Mouse (Mus musculus): ENCODE data around the gene Fmnl1. TPM values are rescaled to one million over a fixed set of nuclear protein-coding genes. Genes with fewer than 3 reads are reported as not detected.
A peak's percentile ranks its signal among the peaks of the same experiment; 100 is the strongest.

Gene Fmnl1
- polyA plus RNA-seq (2015; fragmentation: Nextera tagmentation; extraction: Ambion mirVana) = 8.6 and 10.8 TPM in 2 replicates

- peak within 1 kb of the TSS; percentile 76 for H3K9ac ChIP-seq (replicated peaks)
- peaks cover 29% of the 10 kb centered on the region for H3K27me3 ChIP-seq (replicated peaks)
- H3K4me1 ChIP-seq = peaks cover 55% of the 10 kb centered on the region
- ATAC-seq (ENCODE audit: low FRiP score) = peak; percentile 78
- no peaks in the 10 kb centered on the region for H3K36me3 ChIP-seq
- H3K9me3 ChIP-seq (replicated peaks) = no peaks in the 10 kb centered on the region
- WGBS = under 1% methylated on average over 70 of the region's 84 CpGs
- H3K27ac ChIP-seq (replicated peaks) = peak within 1 kb of the TSS; percentile 71
- H3K4me2 ChIP-seq = peak within 1 kb of the TSS; percentile 85
- H3K4me3 ChIP-seq (replicated peaks) = peak within 1 kb of the TSS; percentile 71
These were observed at the start of gene Fmnl1 for GRCm38 (mm10) chr11:103170494-103171285. TSS of gene Fmnl1 (plus strand) at chr11:103171107.

GRCm38 (mm10) chr11:103131701-103132575 is 39.0 kb upstream of the Fmnl1 start, which contains the start of gene Hexim2:
TSS of gene Hexim2 (plus strand) at chr11:103132429.
- no peaks in the 10 kb centered on the region for H3K9me3 ChIP-seq (replicated peaks)
- peak within 1 kb of the TSS; percentile 99 for H3K27ac ChIP-seq (replicated peaks)
- peak within 1 kb of the TSS; percentile 85 for H3K4me2 ChIP-seq
- H3K9ac ChIP-seq (replicated peaks) = peak within 1 kb of the TSS; percentile 94
- H3K36me3 ChIP-seq = no peaks in the 10 kb centered on the region
- peak within 1 kb of the TSS; percentile 80 for H3K4me3 ChIP-seq (replicated peaks)
- ATAC-seq (ENCODE audit: low FRiP score) = peak; percentile 70
- WGBS = under 1% methylated on average over 39 of the region's 39 CpGs
- H3K4me1 ChIP-seq = peaks cover 54% of the 10 kb centered on the region
- no peaks in the 10 kb centered on the region for H3K27me3 ChIP-seq (replicated peaks)

DNA sequence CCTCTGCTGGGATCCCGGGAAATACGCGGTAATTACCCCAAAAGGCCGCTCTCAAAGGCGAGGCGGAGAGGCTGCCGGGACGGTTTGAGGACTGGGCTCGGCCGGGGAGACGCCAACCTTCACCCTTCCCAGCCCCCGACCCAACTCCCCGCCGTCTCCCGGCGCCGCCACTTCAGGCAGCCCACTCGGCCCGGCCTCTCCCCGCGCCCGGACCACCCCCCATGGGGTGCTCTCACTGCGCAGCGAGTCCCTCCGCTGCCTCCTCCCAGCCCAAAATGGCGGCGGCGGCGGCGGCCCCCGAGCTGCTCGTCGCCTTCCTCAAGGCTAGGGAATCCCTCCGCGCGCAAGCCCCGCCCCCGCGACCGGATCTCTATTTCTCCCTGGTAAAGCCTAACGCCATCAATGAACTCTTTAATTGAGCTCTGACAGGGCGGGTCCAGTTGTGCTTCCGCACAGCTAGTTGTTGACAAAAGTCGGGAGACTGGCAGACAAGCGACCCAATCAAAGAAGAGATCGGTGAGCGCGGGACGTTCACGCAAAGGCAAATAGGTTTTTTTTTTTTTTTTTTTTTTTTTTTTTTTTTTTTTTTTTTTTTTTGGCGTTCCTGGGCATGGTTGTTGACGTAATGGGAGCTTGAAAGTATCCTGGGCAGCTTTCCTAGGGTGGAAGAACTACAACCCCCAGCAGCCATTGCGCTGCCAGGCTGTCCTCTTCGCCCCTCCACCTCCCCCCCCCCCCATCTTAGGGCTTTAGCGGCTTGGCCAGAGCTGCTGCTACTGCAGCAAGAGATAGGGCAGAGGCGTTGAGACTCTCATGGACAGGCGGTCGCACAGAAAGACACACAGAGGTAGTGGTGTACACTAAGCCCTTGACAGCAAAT is 38.1 kb upstream of the Fmnl1 start:
- peak overlapping the region; percentile 85 for H3K4me2 ChIP-seq
- H3K27me3 ChIP-seq (replicated peaks) = no peaks in the 10 kb centered on the region
- no peaks in the 10 kb centered on the region for H3K36me3 ChIP-seq
- H3K27ac ChIP-seq (replicated peaks) = peak overlapping the region; percentile 99
- H3K4me1 ChIP-seq = peaks cover 54% of the 10 kb centered on the region
- H3K9me3 ChIP-seq (replicated peaks) = no peaks in the 10 kb centered on the region
- under 1% methylated on average over 51 of the region's 58 CpGs for WGBS
- peak overlapping the region; percentile 94 for H3K9ac ChIP-seq (replicated peaks)
- peak; percentile 93 for ATAC-seq (ENCODE audit: low FRiP score)
- peak overlapping the region; percentile 80 for H3K4me3 ChIP-seq (replicated peaks)

GRCm38 (mm10) chr11:103133456-103134185 is 37.3 kb upstream of the Fmnl1 start:
- peak overlapping the region; percentile 32 for H3K4me3 ChIP-seq (replicated peaks)
- peak overlapping the region; percentile 57 for H3K4me2 ChIP-seq
- peak overlapping the region; percentile 89 for H3K27ac ChIP-seq (replicated peaks)
- H3K36me3 ChIP-seq = peaks cover 6% of the 10 kb centered on the region
- ATAC-seq (ENCODE audit: low FRiP score) = peak; percentile 13; the same call in 1 of the 2 replicates
- no peaks in the 10 kb centered on the region for H3K27me3 ChIP-seq (replicated peaks)
- peak overlapping the region; percentile 44; the same call in 1 of the 2 replicates for H3K9ac ChIP-seq (replicated peaks)
- H3K4me1 ChIP-seq = peaks cover 54% of the 10 kb centered on the region
- H3K9me3 ChIP-seq (replicated peaks) = no peaks in the 10 kb centered on the region
- WGBS = 56% methylated on average over 6 of the region's 6 CpGs

DNA sequence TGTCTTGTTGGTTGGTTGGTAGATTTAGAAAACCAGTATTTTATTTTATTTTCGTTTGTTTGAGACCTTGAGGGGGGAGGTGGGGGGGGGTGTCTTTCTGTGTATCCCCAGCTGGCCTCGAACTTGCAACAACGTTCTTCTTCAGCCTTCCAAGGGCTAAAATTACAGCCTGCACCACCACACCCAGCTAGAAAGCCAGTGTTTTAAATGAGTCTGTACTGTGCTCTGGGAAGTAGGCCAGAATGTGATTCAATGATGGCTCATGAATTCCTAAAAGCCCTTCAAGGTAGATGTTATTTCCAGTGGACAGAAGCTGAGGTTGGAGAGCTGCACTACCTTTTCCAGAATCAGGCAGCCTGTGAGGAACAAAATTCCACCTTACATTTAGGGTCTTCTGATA is 36.7 kb upstream of the Fmnl1 start:
- peaks cover 12% of the 10 kb centered on the region for H3K36me3 ChIP-seq
- H3K27me3 ChIP-seq (replicated peaks) = no peaks in the 10 kb centered on the region
- H3K27ac ChIP-seq (replicated peaks) = peak overlapping the region; percentile 89
- no peak overlapping the region for H3K9ac ChIP-seq (replicated peaks)
- H3K9me3 ChIP-seq (replicated peaks) = no peaks in the 10 kb centered on the region
- H3K4me1 ChIP-seq = peaks cover 54% of the 10 kb centered on the region
- no peak for ATAC-seq (ENCODE audit: low FRiP score)
- 74% methylated on average over 3 of the region's 3 CpGs for WGBS
- H3K4me3 ChIP-seq (replicated peaks) = 0 out of 2 replicates have a peak overlapping the region, but pooled peaks have one; percentile 9
- H3K4me2 ChIP-seq = peak overlapping the region; percentile 57

DNA sequence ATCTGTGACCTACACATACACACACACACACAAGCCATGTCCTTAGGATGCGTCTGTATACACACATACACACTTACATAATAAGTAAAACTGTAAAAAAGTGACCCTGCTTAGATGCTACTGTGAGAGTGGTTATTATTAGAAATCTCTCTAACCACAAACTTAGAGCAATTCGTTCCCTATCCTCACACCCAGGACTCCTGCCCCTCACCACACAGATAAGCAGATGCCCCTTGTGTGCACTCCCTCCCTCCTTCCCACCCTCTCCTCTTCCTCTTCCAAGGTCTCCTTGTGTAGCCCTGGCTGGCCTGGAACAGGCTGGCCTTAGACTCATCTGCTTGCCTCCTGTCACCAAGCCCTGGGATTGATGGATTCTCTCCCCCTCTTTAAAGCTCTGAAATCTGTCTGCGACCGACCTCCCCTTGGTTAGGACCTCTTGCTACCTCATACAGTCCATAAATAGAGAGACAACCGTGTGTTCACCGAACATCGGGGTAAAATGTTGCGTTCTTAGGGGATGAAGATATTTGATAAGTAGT is 34.8 kb upstream of the Fmnl1 start:
- no peak for ATAC-seq (ENCODE audit: low FRiP score)
- H3K4me3 ChIP-seq (replicated peaks) = no peak overlapping the region
- no peak overlapping the region for H3K27ac ChIP-seq (replicated peaks)
- no peaks in the 10 kb centered on the region for H3K27me3 ChIP-seq (replicated peaks)
- H3K9me3 ChIP-seq (replicated peaks) = no peaks in the 10 kb centered on the region
- H3K36me3 ChIP-seq = peaks cover 18% of the 10 kb centered on the region
- no peak overlapping the region for H3K9ac ChIP-seq (replicated peaks)
- peaks cover 46% of the 10 kb centered on the region for H3K4me1 ChIP-seq
- WGBS = 93% methylated on average over 8 of the region's 8 CpGs
- H3K4me2 ChIP-seq = peak overlapping the region; percentile 57; the same call in 1 of the 2 replicates

GRCm38 (mm10) chr11:103139951-103140762 is 30.8 kb upstream of the Fmnl1 start:
- Histone ChIP-seq H3K4me2 (no peak overlapping the region), H3K27ac (replicated peaks) (peak overlapping the region; percentile 94), H3K4me3 (replicated peaks) (no peak overlapping the region), H3K4me1 (peaks cover 42% of the 10 kb centered on the region), H3K9me3 (replicated peaks) (no peaks in the 10 kb centered on the region), H3K36me3 (peaks cover 18% of the 10 kb centered on the region), H3K9ac (replicated peaks) (no peak overlapping the region), H3K27me3 (replicated peaks) (no peaks in the 10 kb centered on the region)
- WGBS = 90% methylated on average over 14 of the region's 14 CpGs
- ATAC-seq (ENCODE audit: low FRiP score) = no peak

DNA sequence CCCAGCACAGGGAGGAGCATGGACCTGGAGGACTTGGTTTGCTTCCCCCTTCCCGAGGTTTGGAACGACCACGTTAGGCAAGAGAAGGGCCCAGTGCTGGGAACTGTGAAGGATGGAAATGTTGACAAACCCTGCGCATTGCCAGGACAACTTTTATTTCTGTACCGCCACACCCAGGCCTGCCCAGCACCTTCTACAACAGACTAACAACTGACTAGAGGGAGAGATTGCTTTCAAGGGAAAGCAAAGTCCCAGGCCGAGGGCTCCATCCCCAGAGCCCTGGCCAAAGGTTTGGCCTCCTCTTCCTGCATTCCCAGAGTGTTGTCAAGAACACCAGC is 30.2 kb upstream of the Fmnl1 start:
- WGBS = 61% methylated on average over 6 of the region's 6 CpGs
- Histone ChIP-seq H3K9ac (replicated peaks) (no peak overlapping the region), H3K4me2 (no peak overlapping the region), H3K36me3 (peaks cover 18% of the 10 kb centered on the region), H3K9me3 (replicated peaks) (no peaks in the 10 kb centered on the region), H3K4me3 (replicated peaks) (no peak overlapping the region), H3K27ac (replicated peaks) (peak overlapping the region; percentile 94), H3K27me3 (replicated peaks) (no peaks in the 10 kb centered on the region), H3K4me1 (peaks cover 36% of the 10 kb centered on the region)
- ATAC-seq (ENCODE audit: low FRiP score) = no peak

DNA sequence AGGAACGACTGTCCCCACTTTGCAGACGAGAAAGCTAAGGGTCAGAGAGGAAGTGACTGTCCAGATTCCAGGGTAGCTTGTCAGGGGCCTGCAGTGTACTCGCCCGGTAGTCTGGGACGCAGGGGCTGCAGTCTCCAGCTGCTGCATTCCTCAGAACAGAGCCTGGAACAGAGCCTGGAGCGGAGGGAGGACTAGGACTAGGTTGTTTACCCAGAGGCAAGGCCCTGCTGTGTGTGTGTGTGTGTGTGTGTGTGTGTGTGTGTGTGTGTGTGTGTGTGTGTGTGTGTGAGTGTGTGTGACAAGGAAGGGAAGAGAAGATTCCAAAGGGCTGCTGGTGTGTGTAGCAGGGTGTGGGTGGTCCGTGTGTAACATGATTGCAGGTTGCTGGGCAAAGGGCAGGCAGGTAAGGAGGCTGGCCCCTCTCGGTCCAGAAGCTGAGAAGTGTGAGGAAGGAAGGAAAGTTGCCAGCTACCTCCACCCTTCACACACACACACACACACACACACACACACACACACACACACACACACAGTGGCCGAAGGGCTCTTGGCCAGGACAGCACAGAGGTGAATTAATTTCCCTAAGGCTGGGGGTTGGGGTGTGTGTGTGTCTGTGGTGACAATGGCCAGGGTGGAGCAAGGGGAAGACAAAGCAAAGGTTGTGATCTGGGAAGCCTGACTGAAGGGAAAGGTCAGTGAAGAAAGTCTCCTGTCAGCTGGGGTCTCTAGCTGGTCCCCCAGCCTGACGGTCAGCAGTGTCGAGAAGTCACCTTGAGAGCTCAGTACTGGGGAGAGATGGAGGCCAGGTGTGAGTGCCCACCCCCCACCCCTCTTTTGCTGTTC is 29.6 kb upstream of the Fmnl1 start:
- peaks cover 32% of the 10 kb centered on the region for H3K4me1 ChIP-seq
- peaks cover 18% of the 10 kb centered on the region for H3K36me3 ChIP-seq
- no peak overlapping the region for H3K9ac ChIP-seq (replicated peaks)
- WGBS = 47% methylated on average over 11 of the region's 11 CpGs
- peak overlapping the region; percentile 94 for H3K27ac ChIP-seq (replicated peaks)
- no peak for ATAC-seq (ENCODE audit: low FRiP score)
- H3K4me2 ChIP-seq = peak overlapping the region; percentile 60
- H3K27me3 ChIP-seq (replicated peaks) = no peaks in the 10 kb centered on the region
- H3K9me3 ChIP-seq (replicated peaks) = no peaks in the 10 kb centered on the region
- no peak overlapping the region for H3K4me3 ChIP-seq (replicated peaks)
